Mouse (Mus musculus) erythroblast, embryonic 14.5 days (primary cell): Measurements from ENCODE around the gene Cbl. TPM values are rescaled to one million over a fixed set of nuclear protein-coding genes. Genes with fewer than 3 reads are reported as not detected.
A peak's percentile ranks its signal among the peaks of the same experiment; 100 is the strongest.

Experiments used
- H3K27me3 ChIP-seq: 2 replicates; pipeline ENCODE4 v1.6.1; 2012; ENCODE audit warnings: inconsistent platforms; ENCODE audit not compliant: control insufficient read depth
- H3K36me3 ChIP-seq: 2 replicates; pipeline ENCODE4 v1.6.1; 2012; ENCODE audit warnings: mild to moderate bottlenecking, inconsistent platforms; ENCODE audit not compliant: control insufficient read depth
- H3K4me1 ChIP-seq: 2 replicates; pipeline ENCODE4 v1.6.1; 2012; ENCODE audit warnings: inconsistent platforms; ENCODE audit not compliant: control insufficient read depth
- H3K4me3 ChIP-seq: replicated peaks from 2 replicates; pipeline ENCODE3; 2012; ENCODE audit warnings: moderate library complexity, mild to moderate bottlenecking, inconsistent platforms
- H3K9me3 ChIP-seq: 2 replicates; pipeline ENCODE4 v1.6.1; 2012; ENCODE audit warnings: low read length, inconsistent platforms, mixed read lengths; ENCODE audit not compliant: control insufficient read depth
- GATA1 ChIP-seq: IDR thresholded peaks from 2 replicates; pipeline ENCODE4 v1.6.1; 2012; ENCODE audit warnings: low read length, inconsistent platforms, mixed read lengths
- TAL1 ChIP-seq: IDR thresholded peaks from 3 replicates; pipeline ENCODE4 v1.6.1; 2012; ENCODE audit warnings: low read length, inconsistent platforms, mixed read lengths
- polyA plus RNA-seq: library from polyadenylated mRNA; stranded (reverse); fragments of >175 nt; gene quantifications from 2 replicates; pipeline ENCODE4 v1.2.3, GENCODE M21; 2012

Cbl gene
- 0.13 and 0.16 TPM in 2 replicates for polyA plus RNA-seq

DNA sequence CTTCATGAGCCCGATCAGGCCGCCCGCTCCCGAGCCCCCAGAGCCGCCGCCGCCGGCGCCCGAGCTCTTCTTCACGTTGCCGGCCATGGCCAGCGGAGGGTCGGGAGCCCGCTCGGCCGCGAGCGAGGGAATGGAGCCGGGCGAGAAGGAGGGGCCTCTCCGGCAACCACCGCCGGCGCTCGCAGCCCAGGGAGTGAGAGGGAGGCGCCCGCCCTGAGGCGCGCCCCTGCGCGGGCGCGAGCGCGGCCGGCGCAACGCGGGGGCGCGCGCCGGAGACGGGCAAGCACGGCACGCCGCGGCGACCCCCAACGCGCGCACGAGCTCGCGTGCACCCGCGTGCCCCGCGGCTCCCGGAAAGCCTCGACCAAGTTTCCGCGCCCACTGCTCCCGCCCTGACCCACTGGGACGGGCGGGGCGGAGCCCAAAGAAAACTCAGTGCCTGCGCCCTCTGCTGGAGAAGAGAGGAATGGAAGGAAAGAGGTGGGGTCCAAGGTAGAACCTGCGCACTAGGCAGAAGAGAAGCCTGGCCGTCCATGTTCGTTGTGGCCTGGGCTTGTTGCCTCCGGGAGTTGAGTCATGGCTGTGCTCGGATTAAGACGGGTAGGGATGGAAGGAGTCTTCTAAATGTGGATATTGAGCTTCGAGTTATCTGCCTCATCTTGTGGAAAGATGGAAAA is at the start of gene Cbl:
Gene Cbl, minus strand, starts transcription at position 248 of the 677 bp plus-strand sequence.
- H3K4me1 ChIP-seq, result peaks cover 37% of the 10 kb centered on the region
- H3K9me3 ChIP-seq, result no peaks in the 10 kb centered on the region
- H3K27me3 ChIP-seq, result no peaks in the 10 kb centered on the region
- TF ChIP-seq GATA1 (no peak), TAL1 (no peak)
- H3K4me3 ChIP-seq, result peak within 1 kb of the TSS; percentile 90
- H3K36me3 ChIP-seq, result peaks cover 8% of the 10 kb centered on the region

DNA sequence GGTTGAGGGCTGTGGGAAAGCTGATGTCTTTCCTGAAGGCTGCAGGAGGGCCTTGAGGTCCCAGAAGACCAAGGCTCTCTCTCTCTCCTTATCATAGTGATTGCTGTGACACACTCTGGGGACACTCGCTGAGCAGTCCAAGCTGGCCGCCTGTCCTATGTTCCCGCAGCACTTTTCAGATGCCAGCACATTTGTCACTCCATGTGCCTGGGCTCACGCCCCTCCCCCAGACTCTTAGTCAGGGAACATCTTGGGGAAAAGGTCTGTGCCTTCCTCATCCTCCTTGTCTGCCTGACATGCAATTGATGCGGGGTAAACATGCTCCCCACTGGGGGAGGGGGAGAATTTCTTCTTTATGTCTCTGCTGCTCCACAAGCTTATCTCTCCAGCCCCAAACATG is 49.3 kb upstream of the Cbl start:
- TF ChIP-seq GATA1 (no peak), TAL1 (no peak)
- Histone ChIP-seq H3K36me3 (peaks cover 89% of the 10 kb centered on the region), H3K4me3 (no peak overlapping the region), H3K4me1 (peaks cover 74% of the 10 kb centered on the region), H3K27me3 (peaks cover 2% of the 10 kb centered on the region; the same call in 1 of the 2 replicates), H3K9me3 (no peaks in the 10 kb centered on the region)

- TF ChIP-seq GATA1, result no peak
- no peak for TF ChIP-seq TAL1
- Histone ChIP-seq H3K27me3 (0 out of 2 replicates have a peak, but pooled peaks cover 3% of the 10 kb centered on the region), H3K4me3 (no peak overlapping the region), H3K36me3 (peaks cover 46% of the 10 kb centered on the region), H3K9me3 (peaks cover 3% of the 10 kb centered on the region; the same call in 1 of the 2 replicates), H3K4me1 (peaks cover 25% of the 10 kb centered on the region)
These were observed 36.1 kb upstream of the Cbl start for GRCm38 (mm10) chr9:44269973-44270372.

- peaks cover 25% of the 10 kb centered on the region for H3K4me1 ChIP-seq
- no peak overlapping the region for H3K4me3 ChIP-seq
- H3K27me3 ChIP-seq, result 0 out of 2 replicates have a peak, but pooled peaks cover 3% of the 10 kb centered on the region
- peaks cover 3% of the 10 kb centered on the region; the same call in 1 of the 2 replicates for H3K9me3 ChIP-seq
- peaks cover 37% of the 10 kb centered on the region for H3K36me3 ChIP-seq
- TF ChIP-seq TAL1, result no peak
- no peak for TF ChIP-seq GATA1
These were observed 35.2 kb upstream of the Cbl start for GRCm38 (mm10) chr9:44269077-44269476.

- Histone ChIP-seq H3K4me3 (peak within 1 kb of the TSS; percentile 71), H3K36me3 (peaks cover 31% of the 10 kb centered on the region), H3K9me3 (peaks cover 3% of the 10 kb centered on the region; the same call in 1 of the 2 replicates), H3K4me1 (peaks cover 25% of the 10 kb centered on the region), H3K27me3 (0 out of 2 replicates have a peak, but pooled peaks cover 3% of the 10 kb centered on the region)
- TF ChIP-seq TAL1 (no peak), GATA1 (no peak)
These were observed 34.6 kb upstream of the Cbl start, which contains the start of gene Nlrx1 for GRCm38 (mm10) chr9:44268432-44268831. Gene Nlrx1 (minus strand): TSS chr9:44268599.

DNA sequence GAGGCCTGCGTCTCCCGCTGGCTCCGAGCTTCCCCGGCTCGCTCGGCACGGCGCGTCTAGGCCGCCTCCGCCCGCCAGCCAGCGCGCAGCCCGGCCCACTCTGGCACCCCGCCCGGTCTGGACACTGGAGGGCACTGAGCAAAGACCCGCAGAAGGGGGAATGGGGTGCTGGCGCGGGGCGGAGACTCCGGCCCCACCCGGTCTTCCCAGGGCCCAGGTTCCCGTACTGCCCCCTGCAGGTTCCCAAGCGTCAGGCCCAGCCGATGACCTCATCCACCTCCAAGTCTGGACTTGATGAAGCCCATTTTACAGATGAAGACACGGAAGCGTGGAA is 34.1 kb upstream of the Cbl start:
- Histone ChIP-seq H3K4me1 (peaks cover 25% of the 10 kb centered on the region), H3K36me3 (peaks cover 27% of the 10 kb centered on the region), H3K27me3 (0 out of 2 replicates have a peak, but pooled peaks cover 3% of the 10 kb centered on the region), H3K9me3 (peaks cover 3% of the 10 kb centered on the region; the same call in 1 of the 2 replicates), H3K4me3 (peak overlapping the region; percentile 71)
- TF ChIP-seq TAL1, result no peak
- TF ChIP-seq GATA1, result no peak

- Histone ChIP-seq H3K4me3 (peak overlapping the region; percentile 71), H3K36me3 (peaks cover 21% of the 10 kb centered on the region), H3K4me1 (peaks cover 23% of the 10 kb centered on the region), H3K9me3 (peaks cover 3% of the 10 kb centered on the region; the same call in 1 of the 2 replicates), H3K27me3 (0 out of 2 replicates have a peak, but pooled peaks cover 3% of the 10 kb centered on the region)
- no peak for TF ChIP-seq TAL1
- no peak for TF ChIP-seq GATA1
These were observed 33.6 kb upstream of the Cbl start for GRCm38 (mm10) chr9:44267319-44268026.

- Histone ChIP-seq H3K4me1 (peaks cover 22% of the 10 kb centered on the region), H3K4me3 (no peak overlapping the region), H3K36me3 (peaks cover 16% of the 10 kb centered on the region), H3K27me3 (0 out of 2 replicates have a peak, but pooled peaks cover 3% of the 10 kb centered on the region), H3K9me3 (peaks cover 3% of the 10 kb centered on the region; the same call in 1 of the 2 replicates)
- TF ChIP-seq TAL1 (no peak), GATA1 (no peak)
These were observed 32.8 kb upstream of the Cbl start for GRCm38 (mm10) chr9:44266478-44267226.
